Mouse (Mus musculus): ENCODE measurements around the gene A930033H14Rik.

The A930033H14Rik gene

GRCm38 (mm10) chr10:69212542-69213440 lies at the start of gene A930033H14Rik:
Gene A930033H14Rik, minus strand, starts transcription at chr10:69213098.
- peak; percentile 53 for DNase-seq (ENCODE audit: low spot score)

- no peak for DNase-seq (ENCODE audit: low spot score)
Measured at GRCm38 (mm10) chr10:69259929-69260328, 47.0 kb upstream of the A930033H14Rik start.

- DNase-seq (ENCODE audit: low spot score) = no peak
Measured at GRCm38 (mm10) chr10:69259161-69259560, 46.3 kb upstream of the A930033H14Rik start.

DNA sequence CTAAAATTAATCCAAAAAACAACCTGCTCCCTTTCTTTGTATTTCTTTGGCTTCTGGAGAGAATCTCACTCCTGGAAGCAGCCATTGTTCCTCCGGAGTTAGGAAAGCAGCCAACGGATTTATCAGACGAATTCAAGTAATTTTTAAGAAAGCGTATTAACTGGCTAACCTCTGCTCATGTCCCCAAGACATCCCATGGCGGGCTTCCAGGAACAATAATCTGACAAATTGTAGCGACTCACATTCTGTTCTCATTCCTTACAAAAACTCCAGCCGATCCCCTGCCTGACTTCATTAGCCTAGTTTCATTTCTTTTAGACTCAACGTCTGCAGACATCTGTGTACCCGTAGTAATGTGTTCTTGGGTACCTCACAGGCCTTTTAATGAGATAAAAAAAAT lies 45.7 kb upstream of the A930033H14Rik start:
- no peak for DNase-seq (ENCODE audit: low spot score)

DNA sequence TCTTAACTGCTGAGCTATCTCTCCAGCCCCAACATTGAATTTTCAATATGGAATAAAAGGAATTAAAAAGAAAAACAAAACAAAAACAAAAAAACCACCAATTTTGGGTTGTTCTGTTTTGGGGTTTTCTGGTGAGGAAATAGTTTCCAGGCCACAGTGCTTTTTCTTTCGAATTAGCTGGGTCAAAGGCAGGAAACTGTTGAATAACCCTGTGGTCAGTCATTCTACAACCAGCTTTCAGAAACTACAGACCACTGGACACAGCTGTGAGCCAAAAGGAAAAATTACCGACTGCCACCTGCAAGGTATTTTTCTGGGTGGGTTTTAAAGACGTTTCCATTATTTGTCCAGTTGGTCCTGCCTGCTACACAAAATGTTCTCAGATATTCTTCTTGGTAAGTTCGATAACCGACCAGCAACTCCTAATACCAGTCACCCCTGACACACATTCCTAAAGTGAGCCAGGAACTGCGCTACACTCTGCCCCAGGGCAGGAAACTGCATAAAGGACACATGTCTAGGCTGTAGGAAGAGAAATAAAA lies 44.8 kb upstream of the A930033H14Rik start:
- DNase-seq (ENCODE audit: low spot score) = no peak

GRCm38 (mm10) chr10:69255594-69255993 lies 42.7 kb upstream of the A930033H14Rik start:
- no peak for DNase-seq (ENCODE audit: low spot score)

DNA sequence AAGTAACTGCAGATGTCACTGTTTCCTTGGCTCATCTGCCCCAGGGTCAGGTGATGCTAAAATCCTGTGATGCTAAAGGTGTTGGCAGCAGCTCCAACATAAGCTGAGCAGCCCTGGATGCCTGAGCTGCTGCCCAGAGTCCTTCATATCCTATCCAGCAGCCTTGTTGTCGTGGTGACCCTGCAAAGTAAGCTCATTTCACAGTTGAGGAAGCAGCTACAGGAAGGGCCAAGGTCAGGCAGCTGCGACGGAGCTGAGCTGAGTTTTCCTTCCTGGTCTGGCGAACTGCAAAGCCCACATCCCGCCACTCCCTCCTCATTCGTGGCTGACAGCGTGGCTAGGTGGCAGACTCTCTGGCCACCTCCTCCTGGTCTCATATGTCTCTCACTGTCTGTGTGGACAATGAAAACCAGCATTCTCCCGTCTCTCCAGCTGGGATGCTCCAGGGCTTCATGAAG lies 41.5 kb upstream of the A930033H14Rik start:
- DNase-seq (ENCODE audit: low spot score) = peak; percentile 11

DNA sequence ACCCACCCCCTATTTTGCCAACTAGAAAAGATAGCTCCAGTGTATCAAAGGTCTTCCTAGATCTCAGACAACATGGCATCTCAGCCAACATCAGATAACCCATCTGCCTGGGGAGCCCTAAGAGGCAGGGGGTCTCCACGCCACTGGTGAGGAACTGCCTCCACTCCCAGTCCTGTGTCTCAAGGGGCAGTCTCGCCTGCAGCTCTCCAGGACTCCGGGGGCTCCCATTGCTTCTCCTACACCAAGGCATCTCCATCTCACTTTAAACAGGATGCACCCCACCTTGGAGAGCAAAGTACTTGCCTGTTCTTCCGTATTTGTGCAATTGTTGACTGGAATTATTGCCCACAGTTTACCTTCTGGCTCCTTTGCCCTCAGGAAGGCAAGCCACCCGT lies 40.8 kb upstream of the A930033H14Rik start:
- DNase-seq (ENCODE audit: low spot score) = no peak

GRCm38 (mm10) chr10:69253075-69253685 lies 40.3 kb upstream of the A930033H14Rik start:
- DNase-seq (ENCODE audit: low spot score) = peak; percentile 79

DNA sequence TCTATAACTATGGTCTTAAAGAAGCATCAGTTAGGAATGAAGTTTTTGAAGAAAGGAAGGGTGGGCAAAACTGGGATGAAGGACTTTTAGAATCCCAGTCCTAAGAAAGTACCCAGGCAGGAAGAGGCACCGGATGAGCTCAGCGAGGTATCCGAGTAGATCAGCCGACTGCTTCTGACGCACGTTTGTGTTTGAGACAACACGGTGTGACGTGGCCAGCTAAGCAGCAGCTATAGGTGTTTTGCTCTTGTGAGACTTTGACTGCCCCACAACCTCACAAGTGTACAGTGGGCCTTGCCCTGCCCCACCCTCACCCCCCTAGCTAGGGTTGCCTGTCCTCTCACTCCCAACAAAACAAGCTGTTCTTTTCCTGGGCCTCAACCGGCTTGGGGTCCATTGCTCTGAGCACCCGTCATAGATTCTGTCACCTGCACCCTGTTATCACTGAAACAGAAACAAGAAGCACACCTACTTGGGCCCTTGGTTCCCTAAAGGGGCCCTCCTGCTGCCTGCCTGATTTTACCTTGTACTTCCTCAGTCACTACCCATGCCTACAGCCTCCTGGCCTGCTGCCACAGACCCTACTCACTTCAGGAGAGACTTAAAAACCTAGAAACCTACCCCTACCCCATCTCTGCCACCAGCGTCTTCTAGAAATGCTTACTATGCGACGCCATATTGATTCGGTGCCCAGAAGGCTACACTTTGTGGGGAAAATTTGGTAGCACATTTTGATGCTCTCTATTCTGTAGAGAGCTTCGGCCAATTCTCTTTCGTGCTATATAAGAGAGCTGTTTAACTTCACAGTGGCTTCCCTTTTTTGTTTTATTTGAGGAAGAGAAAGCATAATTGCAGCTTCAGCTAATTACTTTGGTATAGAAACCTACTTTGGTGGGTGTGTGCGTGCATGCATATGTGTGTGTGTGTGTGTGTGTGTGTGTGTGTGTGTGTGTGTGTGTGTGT lies 39.5 kb upstream of the A930033H14Rik start:
- no peak for DNase-seq (ENCODE audit: low spot score)

DNA sequence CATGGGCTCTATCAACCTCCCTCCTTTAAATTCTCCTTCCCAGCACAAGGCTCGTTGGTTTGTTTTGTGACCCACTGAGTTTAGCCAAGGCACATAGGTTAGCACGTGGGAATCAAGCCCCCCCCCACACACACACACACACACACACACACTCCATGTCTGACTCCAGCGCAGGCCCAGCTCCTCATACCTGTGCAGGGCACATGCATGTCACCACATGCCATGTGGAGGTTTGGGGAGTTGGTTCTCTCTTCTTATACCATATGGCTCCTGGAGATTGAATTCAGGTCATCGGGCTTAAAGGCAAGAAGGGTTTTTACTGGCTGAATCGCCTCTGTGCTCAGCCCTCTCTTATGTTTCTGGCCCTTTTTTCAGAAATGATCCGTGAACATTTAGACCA lies 38.4 kb upstream of the A930033H14Rik start:
- no peak for DNase-seq (ENCODE audit: low spot score)

DNA sequence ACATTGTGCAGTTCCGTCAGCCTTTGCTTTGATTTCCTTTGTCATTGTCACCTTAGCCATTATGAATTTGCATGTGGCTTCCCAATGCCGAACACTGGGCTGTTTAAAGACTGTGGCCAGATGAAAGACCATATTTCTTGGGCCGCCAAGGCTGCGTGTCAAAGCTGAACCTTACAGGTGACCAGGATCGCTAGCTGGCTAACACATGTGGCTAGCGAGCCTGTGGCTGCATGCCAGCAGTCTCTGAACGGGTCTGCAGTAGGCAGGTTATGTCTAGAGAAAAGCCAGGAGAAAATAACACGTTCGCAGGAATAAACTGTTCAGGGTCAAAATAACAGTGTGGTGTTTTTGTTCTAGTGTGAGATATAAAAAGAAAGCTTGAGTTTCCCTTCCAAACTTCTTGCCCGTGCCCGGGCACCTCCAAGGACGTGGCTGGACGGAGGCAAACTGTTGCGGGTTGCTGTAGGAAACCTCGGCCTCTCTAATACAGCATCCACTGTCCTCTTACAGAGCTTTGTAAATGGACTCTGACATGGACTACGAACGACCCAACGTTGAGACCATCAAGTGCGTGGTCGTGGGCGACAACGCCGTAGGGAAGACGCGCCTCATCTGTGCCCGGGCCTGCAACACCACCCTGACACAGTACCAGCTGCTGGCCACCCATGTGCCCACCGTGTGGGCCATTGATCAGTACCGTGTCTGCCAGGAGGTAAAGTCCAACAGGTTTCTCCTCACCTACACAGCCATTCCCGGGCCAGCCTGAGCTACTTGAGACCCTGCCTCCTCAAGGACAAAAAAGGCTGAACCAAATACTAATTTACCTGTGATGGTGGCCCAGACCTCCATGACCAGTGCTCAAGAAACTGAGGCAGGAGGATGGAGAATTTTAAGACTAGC lies 35.6 kb upstream of the A930033H14Rik start:
- DNase-seq (ENCODE audit: low spot score) = no peak

GRCm38 (mm10) chr10:69247311-69248033 lies 34.6 kb upstream of the A930033H14Rik start:
- no peak for DNase-seq (ENCODE audit: low spot score)

DNA sequence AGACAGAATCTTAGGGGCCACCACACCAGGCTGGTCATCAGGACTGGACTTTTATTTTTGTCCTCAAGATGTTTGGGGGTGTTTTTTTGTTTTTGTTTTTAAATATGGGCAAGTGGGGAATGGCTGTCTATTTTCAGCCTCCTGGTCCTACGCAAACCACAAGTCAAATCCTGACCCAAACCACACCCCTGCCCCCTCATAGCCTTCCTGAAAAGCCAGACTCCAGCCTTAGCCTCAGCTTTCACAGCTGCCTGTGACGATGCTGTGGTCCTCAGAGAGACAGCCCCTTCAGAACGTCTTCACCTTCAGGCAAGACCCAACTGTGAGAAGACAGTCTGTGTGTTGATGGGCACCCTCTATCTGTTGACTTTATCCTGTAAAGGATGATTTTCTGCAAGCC lies 33.9 kb upstream of the A930033H14Rik start:
- no peak for DNase-seq (ENCODE audit: low spot score)

- no peak for DNase-seq (ENCODE audit: low spot score)
Measured at GRCm38 (mm10) chr10:69245906-69246668, 33.2 kb upstream of the A930033H14Rik start.

GRCm38 (mm10) chr10:69245151-69245550 lies 32.3 kb upstream of the A930033H14Rik start:
- DNase-seq (ENCODE audit: low spot score) = no peak

DNA sequence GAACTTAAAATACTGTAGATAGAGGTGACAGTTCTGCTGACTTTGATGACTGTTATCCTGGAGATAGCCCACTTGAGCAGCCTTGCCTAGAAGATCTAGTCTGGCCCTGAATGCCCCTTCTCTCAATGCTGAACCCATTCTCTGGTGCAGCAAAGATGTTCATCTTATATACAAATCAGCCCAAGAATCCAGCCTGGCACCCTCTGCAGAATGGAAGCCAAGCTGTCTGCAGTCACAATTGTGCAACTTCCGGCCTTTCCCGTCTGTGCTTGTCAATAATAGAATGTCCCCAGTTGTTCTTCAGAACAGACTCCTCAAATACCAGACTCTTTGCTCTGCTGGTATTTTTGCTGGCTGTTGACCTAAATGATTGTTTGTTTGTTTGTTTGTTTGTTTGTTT lies 27.6 kb upstream of the A930033H14Rik start:
- DNase-seq (ENCODE audit: low spot score) = no peak

DNA sequence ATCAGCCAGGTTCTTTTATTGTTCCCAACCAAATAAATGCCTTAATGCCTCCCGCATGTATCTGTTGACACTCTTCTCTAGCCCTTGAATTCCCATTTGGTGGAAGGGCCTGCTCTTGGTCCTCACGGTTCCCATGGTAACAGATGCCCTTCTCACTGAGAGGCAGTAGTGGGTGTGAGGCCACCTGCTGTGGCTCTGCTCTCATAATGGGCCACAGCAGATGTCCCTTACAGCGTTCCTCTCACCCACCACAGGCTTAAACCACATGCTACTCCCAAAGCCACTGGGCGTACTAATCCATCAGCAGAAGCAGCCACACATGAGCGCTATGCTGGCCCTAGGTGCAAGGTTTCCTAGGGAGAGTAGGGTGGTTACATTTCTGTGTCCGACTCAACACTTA lies 25.4 kb upstream of the A930033H14Rik start:
- no peak for DNase-seq (ENCODE audit: low spot score)

DNA sequence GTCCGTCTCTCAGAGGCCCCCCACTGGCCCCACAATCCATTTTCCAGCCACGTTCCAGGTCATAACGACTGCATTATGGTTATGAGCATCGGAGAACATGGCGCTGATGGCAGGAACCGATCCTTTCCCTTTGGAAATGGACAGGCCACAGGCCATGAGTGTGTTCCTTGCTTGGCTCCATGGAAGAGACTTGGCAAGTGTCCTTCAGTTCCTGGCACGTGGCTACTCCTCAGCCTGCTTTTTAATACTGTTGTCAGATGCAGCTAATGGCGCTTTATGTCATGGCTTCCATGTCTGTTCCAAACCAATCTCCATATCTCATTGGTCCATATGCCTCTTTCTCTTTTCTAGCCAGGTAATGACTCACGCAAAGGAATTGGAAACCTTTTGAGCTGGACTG lies 24.9 kb upstream of the A930033H14Rik start:
- DNase-seq (ENCODE audit: low spot score) = no peak

Measured in MN1 (cell line).